Mouse (Mus musculus) layer of hippocampus, postnatal 14 days (tissue): ENCODE data around the gene Hist1h1a. TPM values are rescaled to one million over a fixed set of nuclear protein-coding genes. Genes with fewer than 3 reads are reported as not detected.
A peak's percentile ranks its signal among the peaks of the same experiment; 100 is the strongest.

Experiments used
- DNase-seq, 2 experiments: peaks; one replicate each; pipeline ENCODE4 v3.0.0; 2021 to 2022; ENCODE audit warnings: low spot score in 2 of 2, mixed read lengths in 1 of 2
- total RNA-seq, 2 experiments: library from RNA; stranded (reverse); gene quantifications; 2 replicates each; pipeline ENCODE4 v1.2.3; 2021

Gene Hist1h1a
- total RNA-seq, 2 experiments from 2014 or later: 22.8 to 32.9 TPM

DNA sequence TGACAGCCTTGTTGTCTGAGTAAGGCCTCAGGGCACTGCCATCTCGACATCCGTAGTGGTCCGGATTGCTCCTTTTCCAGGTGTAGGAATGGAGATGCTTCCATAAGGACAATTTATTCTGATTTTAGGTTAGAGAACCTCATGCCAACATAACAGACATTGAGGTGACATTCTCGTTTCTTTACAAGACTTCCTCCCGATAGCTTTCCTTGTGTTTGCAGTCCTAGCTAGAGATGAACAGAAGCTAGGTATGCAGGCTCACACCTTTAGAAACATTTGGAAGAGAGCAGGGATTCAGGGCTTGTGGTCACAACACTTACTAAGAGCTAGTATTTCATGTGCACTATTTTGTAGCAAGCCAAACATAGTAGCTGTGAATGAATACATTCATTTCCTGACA is 20.3 kb upstream of the Hist1h1a start:
- DNase-seq: no peak

DNA sequence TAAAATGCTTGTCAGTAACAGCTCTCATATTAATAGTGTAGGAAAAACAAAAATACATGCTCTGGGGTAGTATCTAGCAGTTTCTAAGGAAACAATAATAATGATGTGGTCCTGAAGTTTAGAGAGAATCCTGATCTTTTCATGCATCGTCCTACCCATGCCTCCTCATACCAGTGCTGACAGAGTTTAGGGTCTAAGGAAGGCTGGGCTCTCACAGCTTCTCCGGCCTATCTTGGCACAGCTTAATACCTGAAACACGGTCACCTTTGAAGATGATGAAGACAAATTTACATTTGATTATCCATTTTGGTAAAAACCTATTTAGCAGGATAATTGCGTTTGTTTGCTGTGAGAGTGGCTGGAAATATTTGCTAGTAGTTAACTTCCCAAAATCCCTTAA is 19.5 kb upstream of the Hist1h1a start:
- DNase-seq: no peak

DNA sequence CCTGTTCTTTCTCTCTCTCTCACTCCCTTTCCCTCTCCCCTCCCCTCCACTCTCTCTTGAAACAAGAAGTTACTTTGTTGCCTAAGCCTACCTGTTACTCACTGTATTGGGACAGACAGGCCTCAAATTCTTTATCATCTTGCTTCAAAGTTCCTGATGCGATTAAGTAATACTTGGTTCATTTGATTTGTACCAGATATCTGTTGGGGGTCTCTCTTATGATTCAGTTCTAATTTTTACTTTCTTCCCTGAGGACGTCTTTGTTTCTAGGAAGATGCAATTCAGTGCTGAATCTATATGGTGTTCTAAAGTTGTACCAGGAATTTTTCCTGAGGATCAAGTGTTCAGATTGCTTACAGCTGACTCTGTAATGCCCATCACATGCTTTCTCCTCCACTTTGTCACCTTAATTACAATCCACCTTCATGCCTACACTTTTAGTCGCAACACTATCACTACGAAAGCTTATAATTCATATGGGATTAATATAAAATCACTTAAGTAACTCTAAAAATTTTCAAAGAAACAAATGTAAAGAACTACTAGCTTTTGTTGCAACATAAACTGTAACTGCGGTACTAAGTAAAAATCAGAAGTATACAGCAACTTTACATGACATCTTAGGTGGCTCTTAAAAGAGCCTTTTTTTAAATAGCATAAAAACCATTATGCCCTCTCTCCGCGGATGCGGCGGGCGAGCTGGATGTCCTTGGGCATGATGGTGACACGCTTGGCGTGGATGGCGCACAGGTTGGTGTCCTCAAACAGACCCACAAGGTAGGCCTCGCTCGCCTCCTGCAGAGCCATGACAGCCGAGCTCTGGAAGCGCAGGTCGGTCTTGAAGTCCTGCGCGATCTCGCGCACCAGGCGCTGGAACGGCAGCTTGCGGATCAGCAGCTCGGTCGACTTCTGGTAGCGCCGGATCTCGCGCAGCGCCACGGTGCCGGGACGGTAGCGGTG is 18.8 kb upstream of the Hist1h1a start:
- DNase-seq: no peak

DNA sequence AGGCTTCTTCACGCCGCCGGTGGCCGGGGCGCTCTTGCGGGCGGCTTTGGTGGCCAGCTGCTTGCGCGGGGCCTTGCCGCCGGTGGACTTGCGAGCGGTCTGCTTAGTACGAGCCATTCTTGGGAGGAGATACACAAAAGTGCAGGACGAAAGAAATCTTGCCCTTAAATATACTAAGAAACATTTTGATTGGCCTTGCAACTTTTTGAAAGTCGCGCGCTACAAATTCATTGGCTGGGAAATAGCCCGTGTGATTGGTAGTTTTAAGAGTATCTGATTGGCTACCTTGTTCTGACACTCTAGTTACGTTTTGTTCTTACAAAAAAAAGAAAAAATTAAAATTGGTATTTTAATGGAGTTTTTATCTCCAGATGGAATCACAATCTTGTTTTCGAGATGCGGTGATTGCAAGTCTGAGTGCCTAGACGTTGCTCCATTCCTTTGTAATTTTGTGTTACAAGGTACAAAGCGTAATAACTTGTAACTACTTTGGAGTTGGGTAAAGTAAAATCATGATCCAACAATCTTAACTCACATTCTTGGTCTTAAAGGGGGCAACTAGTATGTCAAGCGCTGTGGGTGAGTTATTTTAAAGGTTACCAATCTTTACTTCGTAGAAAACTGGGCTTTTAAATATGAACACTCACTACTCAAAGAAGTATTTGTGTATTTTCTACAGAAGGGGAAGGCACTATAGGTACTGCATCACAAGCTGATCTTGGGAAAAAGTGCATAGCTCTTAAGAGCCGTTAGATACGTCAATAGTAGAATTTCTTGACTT is 17.9 kb upstream of the Hist1h1a start, which contains the start of gene Hist1h3c:
Gene Hist1h3c (minus strand): TSS at position 222 of the 781 bp plus-strand sequence.
- DNase-seq: peak; percentile 79 to 92

DNA sequence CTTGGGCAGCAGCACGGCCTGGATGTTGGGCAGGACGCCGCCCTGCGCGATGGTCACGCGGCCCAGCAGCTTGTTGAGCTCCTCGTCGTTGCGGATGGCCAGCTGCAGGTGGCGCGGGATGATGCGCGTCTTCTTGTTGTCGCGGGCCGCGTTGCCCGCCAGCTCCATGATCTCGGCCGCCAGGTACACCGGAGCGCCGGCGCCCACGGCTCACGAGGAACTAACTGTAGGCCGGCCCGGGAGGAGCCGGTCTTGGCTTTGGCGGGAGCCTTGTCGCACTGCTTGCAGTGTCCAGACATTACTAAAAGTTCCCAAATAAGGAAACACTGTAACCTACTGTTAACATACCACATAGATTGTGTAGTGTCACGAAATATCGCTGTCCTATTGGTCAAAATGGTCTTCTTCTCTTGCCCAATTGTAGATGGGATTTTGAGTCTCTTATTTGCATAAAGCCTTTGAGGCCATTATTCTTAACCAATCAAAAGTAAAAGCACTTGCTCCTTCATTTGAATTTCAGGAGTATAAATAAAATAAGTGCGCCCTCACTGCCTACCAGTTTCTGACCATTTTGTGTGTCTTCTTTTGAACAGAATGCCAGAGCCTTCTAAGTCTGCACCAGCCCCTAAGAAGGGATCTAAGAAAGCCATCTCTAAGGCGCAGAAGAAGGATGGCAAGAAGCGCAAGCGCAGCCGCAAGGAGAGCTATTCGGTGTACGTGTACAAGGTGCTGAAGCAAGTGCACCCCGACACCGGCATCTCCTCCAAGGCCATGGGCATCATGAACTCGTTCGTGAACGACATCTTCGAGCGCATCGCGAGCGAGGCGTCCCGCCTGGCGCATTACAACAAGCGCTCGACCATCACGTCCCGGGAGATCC is 17.0 kb upstream of the Hist1h1a start, which contains the start of gene Hist1h2bb:
Gene Hist1h2bb (plus strand): TSS at position 534 of the 880 bp plus-strand sequence.
- DNase-seq: peak; percentile 74 to 92

DNA sequence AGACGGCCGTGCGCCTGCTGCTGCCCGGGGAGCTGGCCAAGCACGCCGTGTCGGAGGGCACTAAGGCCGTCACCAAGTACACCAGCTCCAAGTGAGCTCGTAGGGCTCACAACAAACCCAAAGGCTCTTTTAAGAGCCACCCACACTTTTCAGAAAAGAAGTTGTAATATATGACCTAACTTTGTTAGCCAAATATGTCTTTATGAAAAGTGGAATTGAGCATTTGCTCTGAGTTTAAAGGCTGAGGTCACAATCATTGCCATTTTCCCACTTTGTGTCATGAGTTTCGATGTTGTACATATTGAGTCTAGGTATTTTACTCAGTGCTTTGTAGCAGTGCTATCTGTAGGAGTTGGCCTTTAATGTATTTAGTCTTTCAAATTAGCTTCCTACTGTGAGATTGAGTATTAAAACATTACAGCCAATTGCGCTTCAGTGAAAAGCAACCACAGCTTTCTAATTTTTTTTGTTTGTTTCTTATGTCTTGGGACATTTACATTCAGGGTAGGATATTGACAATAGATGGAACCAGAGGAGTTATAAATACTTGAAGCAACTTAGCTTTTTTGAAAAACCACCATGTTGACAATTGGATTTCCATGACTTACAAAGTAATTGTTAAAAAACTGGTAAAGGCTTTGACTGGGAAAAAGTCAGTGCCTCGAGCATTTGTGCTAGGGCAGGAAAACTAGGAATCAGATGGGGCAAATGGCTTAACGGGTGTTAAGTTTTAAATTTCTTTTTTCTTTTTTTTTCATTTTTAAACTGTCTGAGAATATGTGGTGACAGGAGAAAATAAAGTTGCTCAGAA is 16.2 kb upstream of the Hist1h1a start:
- no peak for DNase-seq

DNA sequence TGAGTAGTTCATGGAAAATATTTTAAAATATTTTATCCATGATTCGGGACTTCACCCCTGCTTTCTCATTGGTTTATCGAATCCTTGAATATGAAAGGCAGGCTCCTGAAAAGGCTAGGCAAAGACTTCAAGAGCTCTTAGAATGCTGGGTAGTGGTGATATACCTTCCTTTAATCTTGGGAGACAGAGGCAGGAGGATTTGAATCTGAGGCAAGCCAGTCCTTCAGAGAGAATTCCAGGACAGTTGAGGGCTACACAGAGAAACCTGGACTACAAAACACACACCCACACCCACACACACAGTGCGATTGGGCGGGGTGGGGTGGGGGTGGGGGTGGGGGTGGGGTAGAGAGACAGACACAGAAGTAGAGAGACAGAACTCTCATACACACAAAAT is 15.6 kb upstream of the Hist1h1a start:
- DNase-seq: no peak

DNA sequence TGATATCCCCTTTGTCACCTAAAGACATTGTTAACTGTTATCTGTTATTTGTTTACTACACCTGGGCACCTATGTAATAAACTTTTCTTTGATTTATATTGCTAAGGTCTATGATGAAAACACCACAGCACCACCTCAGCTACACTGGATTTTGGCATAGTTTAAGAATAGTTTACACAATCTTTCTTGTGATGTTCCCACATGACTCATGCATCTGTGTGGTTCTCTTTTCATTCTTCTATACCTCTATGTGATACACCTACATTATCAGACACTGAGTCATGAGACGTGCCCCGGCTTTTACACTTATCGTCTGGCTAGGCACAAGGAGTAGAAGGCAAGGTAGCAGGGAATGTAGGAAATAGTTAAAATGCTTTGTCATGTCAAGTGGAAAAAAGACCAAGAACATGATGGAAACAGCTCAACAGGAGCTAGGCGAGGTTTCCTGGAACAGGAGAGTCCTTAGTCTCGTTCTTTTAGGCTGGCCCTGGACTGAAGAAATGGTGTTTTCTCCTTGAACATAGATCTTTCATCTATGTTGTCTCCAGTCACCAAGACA is 13.8 kb upstream of the Hist1h1a start:
- no peak for DNase-seq

DNA sequence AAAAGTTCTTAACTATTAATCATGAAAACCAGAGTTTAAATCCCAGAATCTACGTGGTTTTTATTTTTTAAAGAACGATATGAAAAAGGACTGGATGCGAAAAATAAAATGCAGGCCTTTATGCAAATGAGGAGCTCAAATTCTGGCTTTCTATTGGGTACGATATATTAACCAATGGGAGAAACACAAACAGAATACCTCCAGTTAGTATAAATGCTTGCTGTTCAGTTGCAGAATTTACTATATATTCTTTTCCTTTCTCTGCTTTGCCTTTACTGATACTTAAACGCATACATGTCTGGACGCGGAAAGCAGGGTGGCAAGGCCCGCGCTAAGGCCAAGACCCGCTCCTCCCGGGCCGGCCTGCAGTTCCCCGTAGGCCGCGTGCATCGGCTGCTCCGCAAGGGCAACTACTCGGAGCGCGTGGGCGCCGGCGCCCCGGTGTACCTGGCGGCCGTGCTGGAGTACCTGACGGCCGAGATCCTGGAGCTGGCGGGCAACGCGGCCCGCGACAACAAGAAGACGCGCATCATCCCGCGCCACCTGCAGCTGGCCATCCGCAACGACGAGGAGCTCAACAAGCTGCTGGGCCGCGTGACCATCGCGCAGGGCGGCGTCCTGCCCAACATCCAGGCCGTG is 12.5 kb upstream of the Hist1h1a start, which contains the start of gene Hist1h2ab:
Gene Hist1h2ab (plus strand): TSS at position 288 of the 639 bp plus-strand sequence.
- DNase-seq: peak; percentile 41 to 73

DNA sequence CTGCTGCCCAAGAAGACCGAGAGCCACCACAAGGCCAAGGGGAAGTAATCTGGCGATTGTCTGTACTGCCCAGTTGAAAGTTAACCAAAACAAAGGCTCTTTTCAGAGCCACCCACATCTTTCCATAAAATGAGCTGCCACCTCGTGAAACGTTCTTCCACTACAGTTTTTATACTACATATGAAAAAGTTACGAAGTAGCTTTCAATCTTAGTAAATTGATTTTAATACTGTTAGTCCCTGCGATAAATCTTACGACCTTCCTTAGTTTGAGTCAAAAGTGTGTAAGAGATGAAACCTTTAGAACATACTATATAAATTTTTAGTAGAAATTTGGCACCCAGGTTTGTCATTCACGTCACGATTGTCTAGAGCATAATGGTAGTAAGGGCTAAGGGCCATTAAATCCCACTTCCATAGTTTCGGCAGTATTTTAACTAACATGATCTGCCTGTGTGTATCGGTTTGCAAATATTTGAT is 11.9 kb upstream of the Hist1h1a start:
- no peak for DNase-seq

DNA sequence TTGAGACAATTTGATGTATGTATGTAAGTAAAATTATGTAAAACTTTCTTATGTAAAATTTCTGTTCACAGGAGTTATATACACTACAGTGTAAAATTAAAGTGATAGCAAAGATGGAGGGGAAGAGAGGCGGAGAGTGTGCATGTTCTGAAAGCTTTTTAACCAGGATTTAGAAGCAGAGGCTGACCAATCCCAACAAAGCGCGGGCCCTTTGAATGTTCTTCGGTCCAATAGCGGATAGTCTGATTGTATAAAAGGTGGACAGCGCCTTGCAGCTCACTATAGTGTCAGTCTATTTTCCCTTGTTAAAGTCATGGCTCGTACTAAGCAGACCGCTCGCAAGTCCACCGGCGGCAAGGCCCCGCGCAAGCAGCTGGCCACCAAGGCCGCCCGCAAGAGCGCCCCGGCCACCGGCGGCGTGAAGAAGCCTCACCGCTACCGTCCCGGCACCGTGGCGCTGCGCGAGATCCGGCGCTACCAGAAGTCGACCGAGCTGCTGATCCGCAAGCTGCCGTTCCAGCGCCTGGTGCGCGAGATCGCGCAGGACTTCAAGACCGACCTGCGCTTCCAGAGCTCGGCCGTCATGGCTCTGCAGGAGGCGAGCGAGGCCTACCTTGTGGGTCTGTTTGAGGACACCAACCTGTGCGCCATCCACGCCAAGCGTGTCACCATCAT is 11.3 kb upstream of the Hist1h1a start, which contains the start of gene Hist1h3b:
Gene Hist1h3b (plus strand): TSS at position 201 of the 675 bp plus-strand sequence.
- peak; percentile 87 to 94 for DNase-seq

DNA sequence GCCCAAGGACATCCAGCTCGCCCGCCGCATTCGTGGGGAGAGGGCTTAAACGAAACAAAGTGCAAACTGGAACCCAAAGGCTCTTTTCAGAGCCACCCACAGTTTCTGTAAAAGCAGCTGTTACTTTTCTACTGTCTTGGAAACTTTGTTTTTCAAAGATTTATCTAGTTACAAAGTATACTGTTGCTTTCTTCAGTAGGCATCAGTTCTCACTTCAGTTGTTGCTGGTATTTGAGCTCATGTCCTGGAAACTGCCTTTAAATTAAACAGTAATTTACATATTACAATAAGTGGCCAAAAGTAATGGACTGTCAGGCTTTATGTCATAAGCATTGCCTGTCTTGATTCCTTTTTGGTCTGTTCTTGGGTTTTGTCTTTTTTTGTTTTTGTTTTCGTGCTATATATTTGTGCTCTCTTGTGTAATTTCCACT is 10.7 kb upstream of the Hist1h1a start:
- no peak for DNase-seq

DNA sequence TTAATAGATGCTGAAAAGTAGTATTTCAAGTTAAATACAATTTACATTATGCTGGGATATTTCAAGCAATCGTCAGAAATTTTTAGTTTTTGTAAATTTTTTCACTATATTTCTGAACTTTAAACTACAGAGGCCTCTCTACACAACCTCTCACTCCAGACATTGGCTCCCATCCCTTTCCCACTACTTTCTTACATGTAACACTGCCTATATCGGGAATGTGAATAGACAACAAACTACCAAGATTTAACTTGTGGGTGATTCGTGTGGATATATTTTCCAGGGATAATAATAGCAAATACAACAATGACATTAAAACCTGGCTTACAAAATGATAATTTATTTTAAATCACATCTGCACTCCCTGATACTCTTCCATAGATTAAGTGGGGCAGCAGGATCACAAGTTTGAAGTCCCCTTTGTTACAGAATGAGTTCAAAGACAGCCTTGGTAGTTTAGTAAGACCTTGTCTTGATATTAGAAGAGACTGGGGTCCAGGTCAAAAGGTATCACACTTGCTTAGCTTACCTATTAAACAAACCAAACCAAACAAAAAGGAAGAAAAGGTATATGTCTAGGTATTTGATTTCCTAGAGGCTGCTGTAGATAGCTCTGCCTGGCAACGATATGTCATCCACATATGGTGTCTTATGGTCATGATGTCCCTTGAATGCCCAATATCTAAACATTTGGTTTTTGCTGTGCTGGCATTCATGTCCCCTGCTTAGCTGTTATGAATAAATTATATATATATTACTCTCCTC is 10.0 kb upstream of the Hist1h1a start:
- DNase-seq: no peak

DNA sequence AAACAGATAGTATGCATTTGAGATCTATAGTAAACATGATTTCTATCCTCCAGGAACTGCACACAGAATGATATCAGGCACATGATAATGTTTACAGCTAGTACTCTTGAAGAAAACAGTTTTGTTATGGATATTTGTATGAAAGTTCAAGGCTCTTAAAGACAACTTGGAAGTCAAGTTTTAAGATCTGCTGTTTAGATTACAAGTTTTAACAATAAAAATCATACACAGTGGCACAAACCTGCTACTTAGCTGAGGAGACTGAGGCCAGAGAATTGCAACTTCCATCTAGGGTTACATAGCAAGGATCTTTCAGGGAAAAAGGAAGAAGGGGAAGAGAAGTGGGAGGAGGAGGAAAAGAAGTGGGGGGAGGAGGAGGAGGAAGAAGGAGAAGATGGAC is 8.5 kb upstream of the Hist1h1a start:
- no peak for DNase-seq

DNA sequence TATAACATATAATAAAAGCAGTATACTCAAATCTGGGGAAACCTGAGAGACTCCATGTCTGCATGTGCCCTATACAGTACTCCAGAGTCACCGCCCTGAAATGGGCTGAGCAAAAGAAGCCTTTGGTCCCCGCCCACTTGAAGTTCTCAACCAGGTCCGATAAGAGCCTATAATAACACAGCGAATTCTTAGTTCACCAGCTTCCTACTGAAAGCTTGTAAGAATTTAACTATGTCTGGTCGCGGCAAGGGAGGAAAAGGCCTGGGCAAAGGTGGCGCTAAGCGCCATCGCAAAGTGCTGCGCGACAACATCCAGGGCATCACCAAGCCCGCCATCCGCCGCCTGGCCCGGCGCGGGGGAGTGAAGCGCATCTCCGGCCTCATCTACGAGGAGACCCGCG is 6.7 kb upstream of the Hist1h1a start, which contains the start of gene Hist1h4b:
Gene Hist1h4b (plus strand): TSS at position 224 of the 400 bp plus-strand sequence.
- peak; percentile 72 to 92 for DNase-seq

DNA sequence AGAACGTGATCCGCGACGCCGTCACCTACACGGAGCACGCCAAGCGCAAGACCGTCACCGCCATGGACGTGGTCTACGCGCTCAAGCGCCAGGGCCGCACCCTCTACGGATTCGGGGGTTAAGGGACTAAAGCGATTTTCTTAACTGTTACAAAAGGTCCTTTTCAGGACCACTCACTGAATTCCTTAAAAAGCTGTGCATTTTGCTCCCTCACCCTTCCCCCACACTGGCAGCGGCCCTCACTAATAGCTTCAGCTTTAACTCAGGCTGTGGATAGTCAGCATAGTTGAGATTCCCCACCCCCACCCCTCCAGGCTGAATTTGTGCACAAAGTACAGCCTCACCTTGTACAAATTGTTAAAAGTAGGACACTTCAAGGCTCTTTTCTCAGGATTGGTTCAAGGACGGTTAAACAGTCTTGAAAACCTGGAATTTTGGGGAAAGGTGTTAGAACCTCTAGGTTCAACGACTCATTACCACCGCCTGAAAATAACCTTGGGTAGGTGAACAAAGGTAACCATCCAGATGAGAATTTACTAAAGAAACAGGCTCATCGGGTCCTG is 6.2 kb upstream of the Hist1h1a start:
- no peak for DNase-seq

DNA sequence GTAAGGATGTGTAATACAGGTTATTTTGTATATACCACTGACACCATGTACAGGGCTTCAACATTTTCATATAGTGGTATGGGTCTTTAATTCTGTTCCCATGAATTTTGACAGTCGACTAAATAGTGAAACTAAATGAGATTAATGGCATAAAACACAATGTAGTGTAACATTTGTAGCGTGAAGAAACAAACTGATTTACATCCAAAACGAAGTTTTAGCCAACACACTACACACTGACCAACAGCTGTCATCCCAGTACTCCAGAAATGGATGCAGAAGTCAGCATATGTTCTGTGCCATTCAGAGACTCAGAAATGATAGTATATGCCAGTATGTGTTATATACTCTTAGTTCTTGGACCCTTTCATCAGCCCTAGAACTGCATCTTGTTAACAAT is 5.5 kb upstream of the Hist1h1a start:
- DNase-seq: no peak
